Mouse (Mus musculus): ENCODE measurements at regions not wholly inside any gene's neighbourhood (a gene's known extent, or its start where the extent isn't known, plus 50 kb on each side); places are given as distances from the start of the nearest gene placed in this dataset.

GRCm38 (mm10) chr6:61125431-61125830, 54.7 kb upstream of the Ccser1 start:
- no peak overlapping the region for H3K4me3 ChIP-seq (ENCODE audit: insufficient read depth, low read depth, low read length)
- H3K27me3 ChIP-seq (replicated peaks; ENCODE audit: control insufficient read depth, insufficient read depth, low read length) = no peaks in the 10 kb centered on the region
- H3K36me3 ChIP-seq (ENCODE audit: control insufficient read depth, insufficient read depth, low read length) = no peaks in the 10 kb centered on the region
- TF ChIP-seq POLR2A (IDR thresholded peaks at IDR 0.05; ENCODE audit: low read depth, low read length) = no peak
- TF ChIP-seq CTCF (conservative IDR thresholded peaks at IDR 0.05; ENCODE audit: insufficient read depth, insufficient read length, low read depth, low read length) = no peak
- 90% methylated on average over 3 of the region's 3 CpGs for WGBS
- no peak overlapping the region for H3K27ac ChIP-seq (ENCODE audit: insufficient read depth, low read depth, low read length)
- H3K4me1 ChIP-seq (ENCODE audit: control insufficient read depth, insufficient read depth, low read length) = no peaks in the 10 kb centered on the region
- DNase-seq = no peak

- Histone ChIP-seq H3K27me3 (replicated peaks; ENCODE audit: control insufficient read depth, insufficient read depth, low read length) (no peaks in the 10 kb centered on the region), H3K4me1 (ENCODE audit: control insufficient read depth, insufficient read depth, low read length) (no peaks in the 10 kb centered on the region), H3K27ac (ENCODE audit: insufficient read depth, low read depth, low read length) (no peak overlapping the region), H3K36me3 (ENCODE audit: control insufficient read depth, insufficient read depth, low read length) (no peaks in the 10 kb centered on the region), H3K4me3 (ENCODE audit: insufficient read depth, low read depth, low read length) (no peak overlapping the region)
- no peak for TF ChIP-seq POLR2A (IDR thresholded peaks at IDR 0.05; ENCODE audit: low read depth, low read length)
- TF ChIP-seq CTCF (conservative IDR thresholded peaks at IDR 0.05; ENCODE audit: insufficient read depth, insufficient read length, low read depth, low read length) = no peak
- no peak for DNase-seq
- 56% methylated on average over 1 of the region's 1 CpGs for WGBS
Measured at GRCm38 (mm10) chr6:61127238-61127637, 52.9 kb upstream of the Ccser1 start.

DNA sequence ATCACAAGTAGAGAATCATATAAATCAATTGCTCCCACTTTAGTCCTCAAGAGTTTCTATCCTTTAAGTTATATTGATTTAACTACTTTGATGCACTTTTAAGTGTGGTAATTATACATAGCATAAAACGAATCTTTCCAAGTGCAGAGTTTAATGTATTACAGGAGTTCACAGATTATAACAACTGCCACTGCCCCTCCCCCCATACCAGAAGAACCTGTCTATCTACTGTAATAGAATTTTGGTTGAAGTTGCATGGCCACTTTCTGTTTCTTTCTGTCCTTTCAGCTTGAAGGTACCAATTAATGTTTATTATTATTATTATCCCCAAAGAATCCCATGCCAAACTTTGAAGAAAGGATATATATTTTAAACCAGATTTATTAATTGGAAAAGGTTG, 51.9 kb upstream of the Ccser1 start:
- 42% methylated on average over 1 of the region's 1 CpGs for WGBS
- peak; percentile 17 for DNase-seq

More for the DNA sequence above, 51.9 kb upstream of the Ccser1 start:
- H3K27me3 ChIP-seq (replicated peaks; ENCODE audit: control insufficient read depth, insufficient read depth, low read length) = no peaks in the 10 kb centered on the region
- no peak overlapping the region for H3K4me3 ChIP-seq (ENCODE audit: insufficient read depth, low read depth, low read length)
- H3K4me1 ChIP-seq (ENCODE audit: control insufficient read depth, insufficient read depth, low read length) = no peaks in the 10 kb centered on the region
- no peaks in the 10 kb centered on the region for H3K36me3 ChIP-seq (ENCODE audit: control insufficient read depth, insufficient read depth, low read length)
- no peak overlapping the region for H3K27ac ChIP-seq (ENCODE audit: insufficient read depth, low read depth, low read length)
- no peak for TF ChIP-seq CTCF (conservative IDR thresholded peaks at IDR 0.05; ENCODE audit: insufficient read depth, insufficient read length, low read depth, low read length)
- no peak for TF ChIP-seq POLR2A (IDR thresholded peaks at IDR 0.05; ENCODE audit: low read depth, low read length)

All from kidney, adult 2 months (tissue).